Mouse (Mus musculus) hindbrain, embryonic 13.5 days (tissue): ENCODE measurements around the gene Lrrc49. TPM values are rescaled to one million over a fixed set of nuclear protein-coding genes. Genes with fewer than 3 reads are reported as not detected.

Experiments used
- ATAC-seq: fragments of 200-750 bp; cut with Nextera tagmentation; 2 replicates; pipeline ENCODE4 v1.8.0; 2017; ENCODE audit warnings: moderate TSS enrichment; ENCODE audit not compliant: low FRiP score
- H3K27ac ChIP-seq: fragments of 300-500 bp; sonication (generic); 2 replicates; pipeline ENCODE4 v1.5.1; 2015; ENCODE audit warnings: inconsistent platforms, mild to moderate bottlenecking, moderate library complexity
- H3K27me3 ChIP-seq: fragments of 300-500 bp; sonication (generic); 2 replicates; pipeline ENCODE4 v1.6.1; 2015; ENCODE audit warnings: mild to moderate bottlenecking, inconsistent platforms
- H3K36me3 ChIP-seq: fragments of 300-500 bp; sonication (generic); 2 replicates; pipeline ENCODE4 v1.6.1; 2015; ENCODE audit warnings: mild to moderate bottlenecking, inconsistent platforms
- H3K4me1 ChIP-seq: fragments of 300-500 bp; sonication (generic); replicated peaks from 2 replicates; pipeline ENCODE4 v1.6.1; 2015; ENCODE audit warnings: inconsistent platforms
- H3K4me2 ChIP-seq: fragments of 300-500 bp; sonication (generic); 2 replicates; pipeline ENCODE4 v1.6.1; 2015; ENCODE audit warnings: inconsistent platforms, mild to moderate bottlenecking, moderate library complexity
- H3K4me3 ChIP-seq: fragments of 300-500 bp; sonication (generic); 2 replicates; pipeline ENCODE4 v1.5.1; 2015; ENCODE audit warnings: mild to moderate bottlenecking, inconsistent platforms
- H3K9ac ChIP-seq: fragments of 300-500 bp; sonication (generic); 2 replicates; pipeline ENCODE4 v1.6.1; 2015; ENCODE audit warnings: mild to moderate bottlenecking, inconsistent platforms
- H3K9me3 ChIP-seq: fragments of 300-500 bp; sonication (generic); 2 replicates; pipeline ENCODE4 v1.6.1; 2016; ENCODE audit warnings: inconsistent platforms
- WGBS: fragments of 180-500 bp; shearing (Covaris S2); methylation state at CpG from one replicate; pipeline ENCODE4 v1.1.7; 2015; 5-methylcytosine and 5-hydroxymethylcytosine counted together
- polyA plus RNA-seq: library from polyadenylated mRNA; unstranded; fragments of >200 nt; fragmentation: Nextera tagmentation; extraction: Ambion mirVana; gene quantifications from 2 replicates; pipeline ENCODE4 v1.2.1, GENCODE M21; 2015

Lrrc49 gene
- polyA plus RNA-seq, 1 experiment from 2014 or later = 70.0 TPM

GRCm38 (mm10) chr9:60526195-60526594 is 161.8 kb downstream of the Lrrc49 start:
- no peak for ATAC-seq
- Histone ChIP-seq H3K9me3 (no peaks in the 10 kb centered on the region), H3K27me3 (peaks cover 28% of the 10 kb centered on the region), H3K9ac (no peak overlapping the region), H3K36me3 (no peaks in the 10 kb centered on the region), H3K4me2 (no peak overlapping the region), H3K27ac (no peak overlapping the region), H3K4me1 (peaks cover 19% of the 10 kb centered on the region), H3K4me3 (no peak overlapping the region)
- 77% methylated on average over 5 of the region's 5 CpGs for WGBS

GRCm38 (mm10) chr9:60521806-60522264 is 166.1 kb downstream of the Lrrc49 start, which contains the start of gene Thsd4:
Thsd4 (minus strand) TSS chr9:60522046.
- under 1% methylated on average over 38 of the region's 51 CpGs for WGBS
- no peaks in the 10 kb centered on the region for H3K9me3 ChIP-seq
- H3K4me3 ChIP-seq = peak within 1 kb of the TSS; percentile 49
- H3K4me1 ChIP-seq = peaks cover 62% of the 10 kb centered on the region
- peak within 1 kb of the TSS; percentile 71 for H3K4me2 ChIP-seq
- peak within 1 kb of the TSS; percentile 71 for H3K9ac ChIP-seq
- no peak within 1 kb of the TSS for H3K27ac ChIP-seq
- H3K27me3 ChIP-seq = peaks cover 50% of the 10 kb centered on the region
- H3K36me3 ChIP-seq = no peaks in the 10 kb centered on the region
- ATAC-seq = no peak

- Histone ChIP-seq H3K36me3 (no peaks in the 10 kb centered on the region), H3K4me1 (peaks cover 67% of the 10 kb centered on the region), H3K9ac (no peak overlapping the region), H3K27me3 (peaks cover 55% of the 10 kb centered on the region), H3K4me2 (peak overlapping the region; percentile 71), H3K4me3 (peak overlapping the region; percentile 49), H3K27ac (no peak overlapping the region), H3K9me3 (no peaks in the 10 kb centered on the region)
- 36% methylated on average over 5 of the region's 5 CpGs for WGBS
- ATAC-seq = no peak
Measured at GRCm38 (mm10) chr9:60521143-60521542, 166.8 kb downstream of the Lrrc49 start.

- no peak overlapping the region for H3K4me3 ChIP-seq
- peak overlapping the region; percentile 71 for H3K4me2 ChIP-seq
- no peak for ATAC-seq
- H3K27me3 ChIP-seq = peaks cover 60% of the 10 kb centered on the region
- peaks cover 60% of the 10 kb centered on the region for H3K4me1 ChIP-seq
- 8% methylated on average over 3 of the region's 3 CpGs for WGBS
- no peaks in the 10 kb centered on the region for H3K36me3 ChIP-seq
- H3K9ac ChIP-seq = no peak overlapping the region
- H3K27ac ChIP-seq = peak overlapping the region; percentile 64
- H3K9me3 ChIP-seq = no peaks in the 10 kb centered on the region
Measured at GRCm38 (mm10) chr9:60519601-60520000, 168.4 kb downstream of the Lrrc49 start.

Other genes starting within 250 kb of the Lrrc49 start
- 6.2 and 8.1 TPM in 2 replicates for gene Thsd4, start 166.1 kb downstream of the Lrrc49 start, polyA plus RNA-seq
- 10.3 and 11.2 TPM in 2 replicates for gene Larp6, start 24.8 kb upstream of the Lrrc49 start, polyA plus RNA-seq
- 22.5 and 23.9 TPM in 2 replicates for gene Uaca, start 106.4 kb upstream of the Lrrc49 start, polyA plus RNA-seq